Mouse (Mus musculus) limb, embryonic 14.5 days (tissue): ENCODE measurements around the gene Parva. TPM values are rescaled to one million over a fixed set of nuclear protein-coding genes. Genes with fewer than 3 reads are reported as not detected.

Source experiments
- ATAC-seq: fragments of 200-750 bp; cut with Nextera tagmentation; 2 replicates; pipeline ENCODE4 v1.8.0; 2017; ENCODE audit warnings: low read depth, moderate number of reproducible peaks, moderate TSS enrichment; ENCODE audit not compliant: low FRiP score
- DNase-seq: peaks from one replicate; pipeline ENCODE4 v3.0.0-alpha.2; 2015; ENCODE audit warnings: low spot score
- H3K27ac ChIP-seq: fragments of 300-500 bp; sonication (generic); replicated peaks from 2 replicates; pipeline ENCODE4 v1.5.1; 2014; ENCODE audit warnings: low read depth, mild to moderate bottlenecking, low read length, moderate library complexity, mixed read lengths
- H3K27me3 ChIP-seq: fragments of 300-500 bp; sonication (generic); 2 replicates; pipeline ENCODE4 v1.6.1; 2014; ENCODE audit warnings: low read length, mixed read lengths; ENCODE audit not compliant: control insufficient read depth, insufficient read depth
- H3K36me3 ChIP-seq: fragments of 300-500 bp; sonication (generic); 2 replicates; pipeline ENCODE4 v1.6.1; 2014; ENCODE audit warnings: mild to moderate bottlenecking, low read length, moderate library complexity, mixed read lengths; ENCODE audit not compliant: control insufficient read depth, insufficient read depth
- H3K4me1 ChIP-seq: fragments of 300-500 bp; sonication (generic); 2 replicates; pipeline ENCODE4 v1.6.1; 2014; ENCODE audit warnings: antibody characterized with exemption, low read length, mixed read lengths; ENCODE audit not compliant: control insufficient read depth, insufficient read depth
- H3K4me2 ChIP-seq: fragments of 300-500 bp; sonication (generic); replicated peaks from 2 replicates; pipeline ENCODE4 v1.6.1; 2014; ENCODE audit warnings: low read depth, mild to moderate bottlenecking, low read length, moderate library complexity; ENCODE audit not compliant: severe bottlenecking
- H3K4me3 ChIP-seq: fragments of 300-500 bp; sonication (generic); replicated peaks from 2 replicates; pipeline ENCODE4 v1.5.1; 2014; ENCODE audit warnings: low read length
- H3K9ac ChIP-seq: fragments of 300-500 bp; sonication (generic); 2 replicates; pipeline ENCODE4 v1.6.1; 2014; ENCODE audit warnings: mild to moderate bottlenecking, low read depth, low read length, moderate library complexity; ENCODE audit not compliant: severe bottlenecking
- H3K9me3 ChIP-seq: fragments of 300-500 bp; sonication (generic); 2 replicates; pipeline ENCODE4 v1.6.1; 2016; ENCODE audit warnings: low read length; ENCODE audit not compliant: control insufficient read depth
- POLR2A ChIP-seq: fragments of 200-500 bp; IDR thresholded peaks from 2 replicates; pipeline ENCODE4 v1.8.0; 2012; ENCODE audit warnings: inconsistent platforms, mild to moderate bottlenecking, moderate library complexity, borderline replicate concordance; ENCODE audit not compliant: insufficient read depth, insufficient read length; ENCODE audit errors: extremely low read depth
- WGBS: fragments of 180-500 bp; shearing (Covaris S2); extraction: QIAGEN DNeasy Blood & Tissue Kit; methylation state at CpG from one replicate; pipeline ENCODE4 v1.1.7; 2014; 5-methylcytosine and 5-hydroxymethylcytosine counted together
- polyA plus RNA-seq, 2 experiments: library from polyadenylated mRNA; depleted of rRNA in 1 of 2; stranded (reverse) in 1 of 2; unstranded in 1 of 2; fragments of >200 nt; fragmentation: Nextera tagmentation in 1 of 2; extraction: Ambion mirVana in 1 of 2; gene quantifications; 2 replicates each; pipeline versions ENCODE4 v1.2.1 to v1.2.3; 2012 to 2014

Parva gene
- polyA plus RNA-seq, 2 experiments = 82.2 to 88.8 TPM

DNA sequence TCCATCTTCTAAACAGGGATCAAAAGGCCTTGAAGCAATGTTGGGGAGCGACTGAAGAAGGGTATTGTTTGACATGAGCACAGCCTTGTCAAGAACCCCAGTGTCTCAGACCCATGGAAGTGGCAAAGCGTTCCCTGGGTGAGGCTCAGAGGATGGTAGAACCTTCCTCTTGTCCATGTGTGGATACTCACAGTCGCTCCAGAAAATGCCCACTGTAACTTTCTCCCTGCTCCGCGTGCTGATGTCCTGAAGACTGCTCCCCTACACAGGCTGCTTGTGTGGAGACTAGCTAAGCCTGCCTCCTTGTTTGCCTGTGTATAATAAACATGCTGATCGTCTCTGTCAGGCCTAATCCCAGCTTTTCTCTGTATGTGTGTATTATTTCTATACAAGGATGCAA, 27.1 kb downstream of the Parva start:
- 0 out of 2 replicates have a peak overlapping the region, but pooled peaks have one; percentile 7 for H3K9ac ChIP-seq
- ATAC-seq = no peak

DNA sequence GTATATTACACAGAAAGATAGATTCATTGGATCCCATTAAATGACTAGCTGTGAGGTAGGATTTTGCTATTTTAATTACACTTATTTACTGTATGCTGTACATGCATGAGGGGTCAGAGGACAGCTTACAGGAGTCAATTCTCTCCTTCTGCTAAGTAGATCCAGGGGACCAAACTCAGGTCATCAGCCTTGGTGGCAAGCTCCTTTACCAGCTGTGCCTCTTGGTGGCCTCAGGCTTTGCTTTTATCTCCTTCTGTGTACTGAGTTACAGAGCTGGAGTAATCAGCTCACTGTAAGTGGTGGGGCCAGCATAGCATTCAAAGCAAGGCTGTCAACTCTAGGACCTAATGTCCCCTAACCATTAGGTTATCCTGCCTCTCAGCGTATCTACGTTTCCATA, 27.6 kb downstream of the Parva start:
- peaks cover 35% of the 10 kb centered on the region for H3K4me1 ChIP-seq
- no peak overlapping the region for H3K9ac ChIP-seq
- no peak overlapping the region for H3K4me2 ChIP-seq
- H3K4me3 ChIP-seq = no peak overlapping the region
- H3K9me3 ChIP-seq = no peaks in the 10 kb centered on the region
- no peaks in the 10 kb centered on the region for H3K27me3 ChIP-seq
- no peak for DNase-seq
- WGBS = 92% methylated on average over 2 of the region's 2 CpGs
- ATAC-seq = no peak
- H3K36me3 ChIP-seq = no peaks in the 10 kb centered on the region
- TF ChIP-seq POLR2A = no peak
- no peak overlapping the region for H3K27ac ChIP-seq

More for the DNA sequence above, 27.1 kb downstream of the Parva start:
- H3K4me2 ChIP-seq = no peak overlapping the region
- H3K27ac ChIP-seq = 0 out of 2 replicates have a peak overlapping the region, but pooled peaks have one; percentile 10
- no peaks in the 10 kb centered on the region for H3K9me3 ChIP-seq
- 53% methylated on average over 6 of the region's 6 CpGs for WGBS
- no peak for DNase-seq
- H3K4me1 ChIP-seq = peaks cover 35% of the 10 kb centered on the region
- no peaks in the 10 kb centered on the region for H3K36me3 ChIP-seq
- TF ChIP-seq POLR2A = no peak
- H3K4me3 ChIP-seq = no peak overlapping the region
- H3K27me3 ChIP-seq = no peaks in the 10 kb centered on the region

DNA sequence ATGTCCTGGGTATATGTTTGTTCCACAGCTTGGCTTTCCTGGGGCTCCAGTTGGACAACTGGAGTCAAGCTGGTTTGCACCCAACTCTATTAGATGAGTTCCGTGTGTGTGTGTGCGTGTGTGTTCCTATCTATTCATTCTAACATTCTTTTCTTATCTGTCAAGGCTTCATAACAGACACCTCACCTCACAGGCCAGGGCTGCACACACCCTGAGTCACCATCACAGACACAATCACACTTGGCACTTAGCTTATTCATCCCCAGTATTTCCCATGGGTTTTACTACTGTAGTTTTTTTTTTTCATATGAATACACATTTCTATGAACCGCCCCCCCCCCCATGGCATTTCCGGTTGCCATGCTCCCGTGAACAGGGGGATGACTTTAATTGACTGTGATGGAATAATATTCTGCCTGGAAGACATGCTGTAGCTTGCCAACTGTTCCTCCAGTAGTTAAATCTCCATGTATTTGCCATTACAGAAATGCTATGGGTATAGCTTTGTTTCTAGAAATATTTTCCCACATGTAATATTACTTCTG, 28.3 kb downstream of the Parva start:
- 75% methylated on average over 5 of the region's 5 CpGs for WGBS
- TF ChIP-seq POLR2A = no peak
- Histone ChIP-seq H3K4me2 (no peak overlapping the region), H3K4me3 (no peak overlapping the region), H3K27ac (no peak overlapping the region), H3K9me3 (no peaks in the 10 kb centered on the region), H3K4me1 (peaks cover 35% of the 10 kb centered on the region), H3K27me3 (no peaks in the 10 kb centered on the region), H3K9ac (no peak overlapping the region), H3K36me3 (no peaks in the 10 kb centered on the region)
- DNase-seq (no peak), ATAC-seq (no peak)

DNA sequence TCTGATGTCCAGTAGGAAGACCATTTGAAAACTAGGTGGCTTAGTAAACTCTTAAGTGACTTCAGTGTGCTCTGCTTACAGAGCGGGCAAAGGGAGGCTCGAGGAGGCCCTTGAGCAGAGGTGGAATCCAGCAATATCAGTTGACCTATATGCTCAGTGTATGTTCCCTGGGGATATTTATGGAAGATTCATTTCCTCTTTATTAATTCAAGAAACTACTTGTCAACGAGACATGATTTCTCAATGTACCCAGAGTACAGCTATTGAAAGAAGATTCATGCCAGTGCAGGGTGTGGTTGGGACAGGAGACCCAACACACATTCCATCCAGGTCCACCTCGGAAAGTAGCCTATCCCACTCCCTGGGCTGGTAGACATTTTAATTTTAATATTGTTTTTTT, 30.1 kb downstream of the Parva start:
- H3K4me2 ChIP-seq = no peak overlapping the region
- no peak overlapping the region for H3K4me3 ChIP-seq
- no peaks in the 10 kb centered on the region for H3K9me3 ChIP-seq
- no peak for TF ChIP-seq POLR2A
- peaks cover 36% of the 10 kb centered on the region for H3K4me1 ChIP-seq
- no peaks in the 10 kb centered on the region for H3K27me3 ChIP-seq
- DNase-seq = no peak
- no peaks in the 10 kb centered on the region for H3K36me3 ChIP-seq
- H3K27ac ChIP-seq = no peak overlapping the region
- ATAC-seq = no peak
- WGBS = 84% methylated on average over 4 of the region's 4 CpGs
- no peak overlapping the region for H3K9ac ChIP-seq

DNA sequence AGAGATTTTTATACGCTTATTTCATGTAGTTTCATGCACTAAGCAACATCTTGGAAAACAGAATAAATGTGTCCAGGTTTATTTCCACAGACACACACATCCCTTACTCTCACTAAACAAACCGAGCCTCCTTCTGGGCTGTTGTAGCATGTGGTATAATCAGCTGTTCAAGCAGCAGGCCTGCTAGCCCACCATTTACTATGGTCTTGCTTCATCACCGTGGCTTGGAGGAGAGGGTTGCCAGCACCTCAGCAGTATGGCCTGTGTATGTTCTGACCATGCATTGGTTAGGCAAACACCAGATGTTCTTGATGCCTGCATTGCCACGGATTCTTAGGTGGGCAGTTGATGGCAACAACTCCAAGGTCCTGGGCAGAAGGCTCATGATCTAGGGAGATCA, 30.6 kb downstream of the Parva start:
- Histone ChIP-seq H3K4me3 (no peak overlapping the region), H3K27ac (no peak overlapping the region), H3K9me3 (no peaks in the 10 kb centered on the region), H3K27me3 (no peaks in the 10 kb centered on the region), H3K4me1 (peaks cover 41% of the 10 kb centered on the region), H3K4me2 (no peak overlapping the region), H3K9ac (no peak overlapping the region), H3K36me3 (no peaks in the 10 kb centered on the region)
- no peak for ATAC-seq
- DNase-seq = no peak
- TF ChIP-seq POLR2A = no peak
- WGBS = 79% methylated on average over 4 of the region's 4 CpGs

DNA sequence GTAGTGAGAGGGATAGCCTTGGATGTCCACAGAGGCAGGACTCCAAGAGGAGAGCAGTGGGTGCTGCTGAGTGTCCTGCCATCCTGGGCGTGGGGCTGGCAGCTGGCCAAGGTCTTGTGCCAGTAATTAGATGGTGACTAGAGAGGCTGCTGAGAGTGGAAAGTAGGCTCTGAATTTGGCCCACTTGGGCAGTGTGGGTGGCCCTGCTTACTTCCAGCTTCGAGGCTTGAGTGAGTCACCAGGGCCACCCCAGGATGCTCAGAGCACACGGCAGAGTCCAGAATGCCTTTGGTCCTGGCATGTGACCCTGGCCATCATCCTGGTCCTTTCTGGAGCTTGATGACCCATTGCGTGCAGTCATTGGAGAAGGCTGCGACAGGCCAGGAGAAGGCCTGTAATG, 31.1 kb downstream of the Parva start:
- no peak for TF ChIP-seq POLR2A
- Histone ChIP-seq H3K9ac (no peak overlapping the region), H3K4me1 (peaks cover 47% of the 10 kb centered on the region), H3K27ac (no peak overlapping the region), H3K27me3 (no peaks in the 10 kb centered on the region), H3K9me3 (no peaks in the 10 kb centered on the region), H3K4me3 (no peak overlapping the region), H3K36me3 (no peaks in the 10 kb centered on the region), H3K4me2 (no peak overlapping the region)
- DNase-seq (no peak), ATAC-seq (no peak)
- 30% methylated on average over 5 of the region's 5 CpGs for WGBS
